In the genomic region with DNA sequence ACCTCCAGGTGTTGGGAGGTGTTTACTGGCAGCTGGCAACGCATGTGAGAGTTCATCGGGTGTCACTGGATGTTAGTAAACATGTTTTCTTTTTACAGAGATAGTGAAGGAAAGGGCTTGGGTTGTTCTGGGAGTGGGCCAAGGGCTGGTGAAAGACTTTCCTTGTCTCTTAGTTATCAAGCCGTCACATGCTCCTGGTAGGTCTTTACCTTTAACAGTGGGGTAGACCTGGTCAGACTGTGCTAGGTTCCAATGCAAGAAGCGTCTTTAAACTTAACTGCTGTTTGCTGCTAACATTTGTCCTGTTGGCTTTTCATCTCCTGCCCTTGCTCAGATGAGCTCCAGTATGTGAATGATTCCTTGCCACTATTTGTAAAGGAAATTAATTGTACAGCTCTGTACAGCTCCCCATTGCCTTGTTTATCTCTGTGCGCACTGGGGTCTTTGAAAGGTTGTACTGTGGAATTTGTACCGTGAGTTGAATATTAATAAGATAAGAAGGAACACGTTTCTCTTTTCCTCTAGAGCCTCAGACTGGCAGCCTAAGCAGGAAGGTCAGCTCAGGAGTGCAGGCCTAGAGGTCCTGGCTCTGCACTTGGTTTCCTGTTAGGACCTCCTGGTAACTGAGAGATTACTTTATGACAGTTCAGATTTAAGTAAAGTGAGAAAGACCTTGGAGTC, we compare ENCODE assay signal across 16 mouse cellular contexts.
DNase-seq lines count a peak whose midpoint lies in the region; ATAC-seq and TF ChIP-seq lines count a peak whose summit lies in the region.
"Had no signal": no experiment of that assay in that cellular context is flagged by ENCODE, and none has a peak within 500 bp of the region (broad histone marks: within the 10 kb centered on the region; RNA-seq: fewer than 3 reads in every experiment).

No protein-coding gene starts in this region.

- H3K9me3 ChIP-seq in forebrain, embryonic 13.5 days (replicated peaks) = no peaks in the 10 kb centered on the region
- no peaks in the 10 kb centered on the region for H3K9me3 ChIP-seq in forebrain, embryonic 16.5 days (ENCODE audit: control insufficient read depth, low read length)
- H3K9me3 ChIP-seq in liver, embryonic 16.5 days (replicated peaks; ENCODE audit: control insufficient read depth, low read length) = no peaks in the 10 kb centered on the region
- H3K9me3 ChIP-seq in liver, embryonic 11.5 days (ENCODE audit: control insufficient read depth, low read length) = no peaks in the 10 kb centered on the region
- H3K9me3 ChIP-seq: embryonic facial prominence, embryonic 12.5 days; forebrain, embryonic 12.5 days; limb, embryonic 15.5 days had no signal

- no peak overlapping the region for H3K4me3 ChIP-seq in forebrain, embryonic 13.5 days
- no peak overlapping the region for H3K4me3 ChIP-seq in forebrain, embryonic 16.5 days (replicated peaks; ENCODE audit: low read length)
- H3K4me3 ChIP-seq in liver, embryonic 16.5 days (ENCODE audit: low read depth, low read length) = no peak overlapping the region
- no peak overlapping the region for H3K4me3 ChIP-seq in liver, embryonic 11.5 days (ENCODE audit: low read depth, low read length)
- no peak overlapping the region for H3K4me3 ChIP-seq in kidney, adult 2 months (ENCODE audit: insufficient read depth, low read depth, low read length)
- no peak overlapping the region for H3K4me3 ChIP-seq in small intestine, adult 2 months (ENCODE audit: low read depth, low read length)
- H3K4me3 ChIP-seq in left cerebral cortex, adult 2 months = no peak overlapping the region
- H3K4me3 ChIP-seq: embryonic facial prominence, embryonic 12.5 days; forebrain, embryonic 12.5 days; limb, embryonic 15.5 days had no signal

- intact Hi-C loops in left cerebral cortex, adult 2 months (cut with DNase I) = no loop called here

- no peak overlapping the region for H3K27ac ChIP-seq in forebrain, embryonic 13.5 days
- no peak overlapping the region for H3K27ac ChIP-seq in forebrain, embryonic 16.5 days (ENCODE audit: low read length)
- no peak overlapping the region for H3K27ac ChIP-seq in liver, embryonic 16.5 days (ENCODE audit: low read length)
- no peak overlapping the region for H3K27ac ChIP-seq in liver, embryonic 11.5 days (ENCODE audit: low read depth, low read length)
- H3K27ac ChIP-seq in kidney, adult 2 months (ENCODE audit: insufficient read depth, low read depth, low read length) = no peak overlapping the region
- peak overlapping the region; percentile 98 for H3K27ac ChIP-seq in small intestine, adult 2 months (ENCODE audit: insufficient read depth, low read depth, low read length)
- H3K27ac ChIP-seq in left cerebral cortex, adult 2 months = no peak overlapping the region
- H3K27ac ChIP-seq: embryonic facial prominence, embryonic 12.5 days; forebrain, embryonic 12.5 days; limb, embryonic 15.5 days had no signal

- H3K4me1 ChIP-seq in forebrain, embryonic 13.5 days = peaks cover 7% of the 10 kb centered on the region
- no peaks in the 10 kb centered on the region for H3K4me1 ChIP-seq in forebrain, embryonic 16.5 days (replicated peaks; ENCODE audit: control insufficient read depth, insufficient read depth, low read length)
- H3K4me1 ChIP-seq in liver, embryonic 16.5 days (ENCODE audit: control insufficient read depth, low read depth, low read length) = no peaks in the 10 kb centered on the region; the same call in 1 of the 2 replicates
- 0 out of 2 replicates have a peak, but pooled peaks cover 5% of the 10 kb centered on the region for H3K4me1 ChIP-seq in liver, embryonic 11.5 days (replicated peaks; ENCODE audit: control insufficient read depth, insufficient read depth, low read length)
- no peaks in the 10 kb centered on the region; the same call in 1 of the 2 replicates for H3K4me1 ChIP-seq in kidney, adult 2 months (ENCODE audit: control insufficient read depth, insufficient read depth, low read length)
- peaks cover 22% of the 10 kb centered on the region; the same call in 1 of the 2 replicates for H3K4me1 ChIP-seq in small intestine, adult 2 months (ENCODE audit: control insufficient read depth, insufficient read depth, insufficient read length, low read length)
- H3K4me1 ChIP-seq: limb, embryonic 15.5 days had no signal

- no peak for TF ChIP-seq CTCF in kidney, adult 2 months (conservative IDR thresholded peaks at IDR 0.05; ENCODE audit: insufficient read depth, insufficient read length, low read depth, low read length)
- TF ChIP-seq CTCF in small intestine, adult 2 months (IDR thresholded peaks at IDR 0.05; ENCODE audit: extremely low read depth, insufficient read length, insufficient replicate concordance, low read depth, low read length) = no peak
- TF ChIP-seq CTCF in left cerebral cortex, adult 2 months (IDR thresholded peaks at IDR 0.05) = no peak

- TF ChIP-seq POLR2A in kidney, adult 2 months (IDR thresholded peaks at IDR 0.05; ENCODE audit: low read depth, low read length) = no peak
- no peak for TF ChIP-seq POLR2A in small intestine, adult 2 months (IDR thresholded peaks at IDR 0.05; ENCODE audit: low read depth, low read length)

- H3K36me3 ChIP-seq in forebrain, embryonic 13.5 days (ENCODE audit: poor library complexity, severe bottlenecking) = no peaks in the 10 kb centered on the region
- H3K36me3 ChIP-seq in forebrain, embryonic 16.5 days (ENCODE audit: control insufficient read depth, insufficient read depth) = no peaks in the 10 kb centered on the region
- no peaks in the 10 kb centered on the region for H3K36me3 ChIP-seq in liver, embryonic 16.5 days (ENCODE audit: control insufficient read depth, insufficient read depth)
- no peaks in the 10 kb centered on the region for H3K36me3 ChIP-seq in liver, embryonic 11.5 days (ENCODE audit: control insufficient read depth, insufficient read depth, low read length)
- H3K36me3 ChIP-seq in kidney, adult 2 months (ENCODE audit: control insufficient read depth, insufficient read depth, low read length) = no peaks in the 10 kb centered on the region
- no peaks in the 10 kb centered on the region for H3K36me3 ChIP-seq in small intestine, adult 2 months (ENCODE audit: control insufficient read depth, insufficient read depth, low read length)
- H3K36me3 ChIP-seq: embryonic facial prominence, embryonic 12.5 days; forebrain, embryonic 12.5 days; limb, embryonic 15.5 days had no signal

- no peaks in the 10 kb centered on the region for H3K27me3 ChIP-seq in forebrain, embryonic 13.5 days
- H3K27me3 ChIP-seq in forebrain, embryonic 16.5 days (replicated peaks; ENCODE audit: control insufficient read depth, insufficient read depth, low read length) = no peaks in the 10 kb centered on the region
- no peaks in the 10 kb centered on the region for H3K27me3 ChIP-seq in liver, embryonic 16.5 days (ENCODE audit: control insufficient read depth, insufficient read depth, low read depth, low read length)
- no peaks in the 10 kb centered on the region for H3K27me3 ChIP-seq in liver, embryonic 11.5 days (replicated peaks; ENCODE audit: control insufficient read depth, insufficient read depth, low read length)
- H3K27me3 ChIP-seq in kidney, adult 2 months (replicated peaks; ENCODE audit: control insufficient read depth, insufficient read depth, low read length) = no peaks in the 10 kb centered on the region
- H3K27me3 ChIP-seq in small intestine, adult 2 months (ENCODE audit: control insufficient read depth, insufficient read depth, low read length) = no peaks in the 10 kb centered on the region
- H3K27me3 ChIP-seq: embryonic facial prominence, embryonic 12.5 days; forebrain, embryonic 12.5 days; limb, embryonic 15.5 days had no signal

- 51% methylated on average over 7 of the region's 7 CpGs for WGBS in forebrain, embryonic 13.5 days
- WGBS in forebrain, embryonic 16.5 days = 42% methylated on average over 7 of the region's 7 CpGs
- WGBS in liver, embryonic 16.5 days (ENCODE audit: insufficient replicate concordance) = 32% methylated on average over 7 of the region's 7 CpGs
- 40% methylated on average over 7 of the region's 7 CpGs for WGBS in liver, embryonic 11.5 days
- WGBS in kidney, adult 2 months = 35% methylated on average over 7 of the region's 7 CpGs
- 14% methylated on average over 7 of the region's 7 CpGs for WGBS in small intestine, adult 2 months

- DNase-seq in liver, embryonic 11.5 days (ENCODE audit: low spot score) = no peak
- DNase-seq in kidney, adult 2 months = peak; percentile 20
- no peak for DNase-seq in embryo, embryonic 10.5 days (ENCODE audit: low spot score)
- DNase-seq in left cerebral cortex, adult 2 months (ENCODE audit: extremely low spot score in 1 of 2, low spot score in 2 of 2) = no peak
- DNase-seq: adrenal gland, adult 8-10 months; cerebellum, postnatal 14 days; gastrocnemius, postnatal 10 days; spleen, adult 18-20 months; thymus, adult 18-20 months had no signal

- ATAC-seq in forebrain, embryonic 13.5 days = peak; percentile 30; the same call in 1 of the 2 replicates
- ATAC-seq in forebrain, embryonic 16.5 days = no peak
- ATAC-seq in liver, embryonic 16.5 days (ENCODE audit: low read depth) = 0 out of 2 replicates have a peak, but pooled peaks have one; percentile 27
- ATAC-seq in liver, embryonic 11.5 days (replicated peaks; ENCODE audit: low FRiP score) = no peak; the same call in 1 of the 2 replicates

- H3K9ac ChIP-seq in forebrain, embryonic 13.5 days = no peak overlapping the region
- H3K9ac ChIP-seq in forebrain, embryonic 16.5 days (replicated peaks; ENCODE audit: low read depth, low read length) = no peak overlapping the region
- no peak overlapping the region for H3K9ac ChIP-seq in liver, embryonic 16.5 days (ENCODE audit: low read depth, low read length)
- H3K9ac ChIP-seq in liver, embryonic 11.5 days (ENCODE audit: low read depth, low read length) = no peak overlapping the region
- H3K9ac ChIP-seq: embryonic facial prominence, embryonic 12.5 days; forebrain, embryonic 12.5 days; limb, embryonic 15.5 days had no signal

- H3K4me2 ChIP-seq in forebrain, embryonic 13.5 days = no peak overlapping the region
- H3K4me2 ChIP-seq in forebrain, embryonic 16.5 days (ENCODE audit: low read length) = no peak overlapping the region
- H3K4me2 ChIP-seq in liver, embryonic 16.5 days (ENCODE audit: low read depth, low read length) = no peak overlapping the region
- H3K4me2 ChIP-seq in liver, embryonic 11.5 days = no peak overlapping the region
- H3K4me2 ChIP-seq: embryonic facial prominence, embryonic 12.5 days; forebrain, embryonic 12.5 days; limb, embryonic 15.5 days had no signal

Comparison
In these comparisons a context has a peak if more than half of its experiments do, and no peak if none do; other contexts are left out.
1. ATAC-seq: peak in forebrain, embryonic 13.5 days (single experiment) and liver, embryonic 16.5 days (single experiment); none in forebrain, embryonic 16.5 days (single experiment) and liver, embryonic 11.5 days (single experiment).